Mouse (Mus musculus) neural tube, embryonic 14.5 days (tissue): ENCODE measurements around the gene Ssh1. TPM values are rescaled to one million over a fixed set of nuclear protein-coding genes. Genes with fewer than 3 reads are reported as not detected.

Source experiments
- ATAC-seq: fragments of 200-750 bp; cut with Nextera tagmentation; 2 replicates; pipeline ENCODE4 v1.8.0; 2017; ENCODE audit warnings: low read depth, mild to moderate bottlenecking, moderate TSS enrichment, moderate library complexity
- H3K27ac ChIP-seq: fragments of 300-500 bp; sonication (generic); 2 replicates; pipeline ENCODE4 v1.5.1; 2014; ENCODE audit warnings: low read depth, mild to moderate bottlenecking, control low read depth, low read length, moderate library complexity, mixed read lengths
- H3K27me3 ChIP-seq: fragments of 300-500 bp; sonication (generic); 2 replicates; pipeline ENCODE4 v1.6.1; 2014; ENCODE audit warnings: low read length; ENCODE audit not compliant: control insufficient read depth, insufficient read depth
- H3K36me3 ChIP-seq: fragments of 300-500 bp; sonication (generic); 2 replicates; pipeline ENCODE4 v1.6.1; 2014; ENCODE audit warnings: low read length, mixed read lengths; ENCODE audit not compliant: control insufficient read depth, insufficient read depth
- H3K4me1 ChIP-seq: fragments of 300-500 bp; sonication (generic); 2 replicates; pipeline ENCODE4 v1.6.1; 2014; ENCODE audit warnings: low read length; ENCODE audit not compliant: control insufficient read depth, insufficient read depth
- H3K4me2 ChIP-seq: fragments of 300-500 bp; sonication (generic); 2 replicates; pipeline ENCODE4 v1.6.1; 2014; ENCODE audit warnings: mild to moderate bottlenecking, low read depth, low read length, control low read depth
- H3K4me3 ChIP-seq: fragments of 300-500 bp; sonication (generic); 2 replicates; pipeline ENCODE4 v1.5.1; 2014; ENCODE audit warnings: low read depth, low read length, control low read depth, mixed read lengths
- H3K9ac ChIP-seq: fragments of 300-500 bp; sonication (generic); replicated peaks from 2 replicates; pipeline ENCODE4 v1.6.1; 2014; ENCODE audit warnings: low read depth, mild to moderate bottlenecking, control low read depth, low read length, mixed read lengths
- H3K9me3 ChIP-seq: fragments of 300-500 bp; sonication (generic); 2 replicates; pipeline ENCODE4 v1.6.1; 2016; ENCODE audit warnings: low read length; ENCODE audit not compliant: control insufficient read depth
- WGBS: fragments of 180-500 bp; shearing (Covaris S2); extraction: QIAGEN DNeasy Blood & Tissue Kit; methylation state at CpG from one replicate; pipeline ENCODE4 v1.1.7; 2014; 5-methylcytosine and 5-hydroxymethylcytosine counted together
- polyA plus RNA-seq: library from polyadenylated mRNA; unstranded; fragments of >200 nt; fragmentation: Nextera tagmentation; extraction: Ambion mirVana; gene quantifications from 2 replicates; pipeline ENCODE4 v1.2.1, GENCODE M21; 2014

Ssh1 gene
- polyA plus RNA-seq, 1 experiment from 2014 or later, result 20.9 TPM

DNA sequence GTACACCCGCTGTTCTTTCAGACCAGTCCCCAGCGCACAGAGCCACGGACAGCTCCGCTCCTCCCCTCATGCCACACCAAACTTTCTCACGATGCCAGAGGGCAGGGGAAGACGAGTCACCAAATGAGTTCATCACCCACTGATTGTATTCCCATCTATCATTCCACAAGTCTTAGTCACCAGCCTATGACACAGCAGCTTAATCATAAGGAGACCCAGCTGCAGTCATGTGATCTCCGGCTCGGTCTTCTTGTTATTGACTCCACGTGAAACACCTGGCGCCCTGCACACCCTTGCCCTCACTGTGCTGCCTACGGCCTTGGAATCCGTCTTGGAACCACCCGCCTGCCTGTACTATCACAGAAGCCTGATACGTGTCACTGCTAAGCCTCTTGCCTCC, 28.7 kb downstream of the Ssh1 start:
- Histone ChIP-seq H3K36me3 (peaks cover 15% of the 10 kb centered on the region), H3K4me2 (no peak overlapping the region), H3K4me1 (no peaks in the 10 kb centered on the region), H3K9ac (no peak overlapping the region), H3K9me3 (no peaks in the 10 kb centered on the region), H3K27me3 (no peaks in the 10 kb centered on the region), H3K4me3 (no peak overlapping the region), H3K27ac (no peak overlapping the region)
- ATAC-seq, result no peak
- WGBS, result 91% methylated on average over 14 of the region's 14 CpGs

- Histone ChIP-seq H3K4me1 (no peaks in the 10 kb centered on the region), H3K36me3 (peaks cover 11% of the 10 kb centered on the region), H3K9ac (no peak overlapping the region), H3K4me3 (no peak overlapping the region), H3K27ac (no peak overlapping the region), H3K27me3 (no peaks in the 10 kb centered on the region), H3K4me2 (no peak overlapping the region), H3K9me3 (no peaks in the 10 kb centered on the region)
- no peak for ATAC-seq
- 76% methylated on average over 7 of the region's 7 CpGs for WGBS
These were observed 31.9 kb downstream of the Ssh1 start for GRCm38 (mm10) chr5:113961776-113962175.

GRCm38 (mm10) chr5:113960416-113960815, 33.3 kb downstream of the Ssh1 start:
- Histone ChIP-seq H3K27me3 (no peaks in the 10 kb centered on the region), H3K4me2 (no peak overlapping the region), H3K9ac (no peak overlapping the region), H3K9me3 (no peaks in the 10 kb centered on the region), H3K4me1 (no peaks in the 10 kb centered on the region), H3K27ac (no peak overlapping the region), H3K4me3 (no peak overlapping the region), H3K36me3 (peaks cover 4% of the 10 kb centered on the region; the same call in 1 of the 2 replicates)
- no peak for ATAC-seq
- WGBS, result 73% methylated on average over 7 of the region's 8 CpGs

DNA sequence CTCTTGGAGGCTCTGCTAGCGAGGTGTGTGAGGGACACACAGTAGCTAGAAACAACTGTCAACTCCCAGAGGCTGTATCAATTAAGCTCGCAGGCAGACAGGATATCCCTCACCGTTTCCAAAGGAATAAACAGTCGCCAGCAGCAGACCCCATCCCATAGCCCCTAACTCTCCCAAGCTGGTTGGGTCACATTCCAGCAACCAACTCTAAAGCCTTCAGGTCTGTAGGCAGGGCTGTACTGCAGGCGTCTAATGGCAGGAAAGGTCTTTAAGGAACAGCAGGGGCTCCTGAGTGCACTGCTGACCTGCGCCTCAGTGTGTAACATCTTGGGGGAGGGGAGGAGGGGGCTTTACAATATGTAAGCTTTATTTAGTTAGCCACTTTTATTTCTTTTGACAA, 34.7 kb downstream of the Ssh1 start:
- Histone ChIP-seq H3K27me3 (no peaks in the 10 kb centered on the region), H3K4me1 (no peaks in the 10 kb centered on the region), H3K9me3 (no peaks in the 10 kb centered on the region), H3K27ac (no peak overlapping the region), H3K4me2 (no peak overlapping the region), H3K36me3 (peaks cover 4% of the 10 kb centered on the region; the same call in 1 of the 2 replicates), H3K9ac (no peak overlapping the region), H3K4me3 (no peak overlapping the region)
- 6% methylated on average over 6 of the region's 6 CpGs for WGBS
- no peak for ATAC-seq

GRCm38 (mm10) chr5:113956510-113956909, 37.2 kb downstream of the Ssh1 start:
- Histone ChIP-seq H3K4me1 (no peaks in the 10 kb centered on the region), H3K27ac (no peak overlapping the region), H3K4me3 (no peak overlapping the region), H3K4me2 (no peak overlapping the region), H3K9ac (no peak overlapping the region), H3K9me3 (no peaks in the 10 kb centered on the region), H3K36me3 (peaks cover 10% of the 10 kb centered on the region), H3K27me3 (no peaks in the 10 kb centered on the region)
- WGBS, result 3% methylated on average over 4 of the region's 4 CpGs
- ATAC-seq, result peak; percentile 73

GRCm38 (mm10) chr5:113955691-113956090, 38.0 kb downstream of the Ssh1 start:
- no peak for ATAC-seq
- no peak overlapping the region for H3K9ac ChIP-seq
- no peaks in the 10 kb centered on the region for H3K4me1 ChIP-seq
- H3K36me3 ChIP-seq, result peaks cover 10% of the 10 kb centered on the region
- H3K4me3 ChIP-seq, result no peak overlapping the region
- H3K27me3 ChIP-seq, result no peaks in the 10 kb centered on the region
- 85% methylated on average over 8 of the region's 8 CpGs for WGBS
- no peaks in the 10 kb centered on the region for H3K9me3 ChIP-seq
- H3K27ac ChIP-seq, result no peak overlapping the region
- no peak overlapping the region for H3K4me2 ChIP-seq

DNA sequence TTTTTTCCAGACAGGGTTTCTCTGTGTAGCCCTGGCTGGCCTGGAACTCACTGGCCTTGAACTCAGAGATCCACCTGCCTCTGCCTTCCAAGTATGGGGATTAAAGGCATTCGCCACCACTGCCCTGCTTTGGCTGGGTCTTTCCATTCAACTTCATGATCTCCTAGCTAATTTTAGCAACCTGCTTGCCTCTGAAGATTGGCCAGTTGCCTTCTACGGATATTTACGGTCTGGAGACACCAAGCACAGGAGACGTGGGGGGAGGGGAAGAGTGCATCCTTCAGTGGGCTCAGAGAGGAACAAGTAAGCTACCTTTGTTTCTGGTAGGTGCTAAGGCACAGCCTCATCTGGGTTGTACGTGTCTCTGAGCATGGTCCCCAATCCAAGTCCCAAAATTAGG, 38.4 kb downstream of the Ssh1 start:
- H3K4me2 ChIP-seq, result no peak overlapping the region
- H3K4me3 ChIP-seq, result no peak overlapping the region
- peaks cover 14% of the 10 kb centered on the region for H3K36me3 ChIP-seq
- no peak for ATAC-seq
- no peaks in the 10 kb centered on the region for H3K27me3 ChIP-seq
- no peak overlapping the region for H3K27ac ChIP-seq
- no peak overlapping the region for H3K9ac ChIP-seq
- H3K9me3 ChIP-seq, result no peaks in the 10 kb centered on the region
- 93% methylated on average over 5 of the region's 5 CpGs for WGBS
- no peaks in the 10 kb centered on the region for H3K4me1 ChIP-seq

- H3K27me3 ChIP-seq, result no peaks in the 10 kb centered on the region
- H3K9me3 ChIP-seq, result no peaks in the 10 kb centered on the region
- no peak overlapping the region for H3K4me2 ChIP-seq
- peak; percentile 58 for ATAC-seq
- peaks cover 23% of the 10 kb centered on the region for H3K36me3 ChIP-seq
- no peaks in the 10 kb centered on the region for H3K4me1 ChIP-seq
- WGBS, result 11% methylated on average over 7 of the region's 7 CpGs
- H3K9ac ChIP-seq, result no peak overlapping the region
- 0 out of 2 replicates have a peak overlapping the region, but pooled peaks have one; percentile 30 for H3K27ac ChIP-seq
- no peak overlapping the region for H3K4me3 ChIP-seq
These were observed 39.3 kb downstream of the Ssh1 start for GRCm38 (mm10) chr5:113954421-113954820.

DNA sequence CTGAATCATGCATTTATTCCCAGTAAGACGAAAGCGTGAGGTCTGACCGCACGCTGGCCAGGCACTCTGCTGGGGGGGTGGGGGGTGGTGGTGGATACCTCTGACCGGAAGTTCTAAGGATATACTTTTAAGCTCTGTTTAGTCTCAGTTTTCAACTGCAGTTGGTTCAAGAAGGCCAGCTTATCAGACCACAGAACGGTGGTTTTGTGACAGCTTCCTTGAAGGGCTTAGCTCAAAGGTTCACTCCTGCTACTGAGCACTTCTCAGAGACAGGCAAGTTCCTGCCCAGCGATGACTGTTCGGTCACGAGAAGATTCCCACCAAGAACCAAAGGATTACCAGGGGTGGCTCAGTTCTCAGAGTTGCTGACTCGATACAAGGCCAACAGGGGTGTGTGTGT, 41.2 kb downstream of the Ssh1 start:
- H3K4me1 ChIP-seq, result no peaks in the 10 kb centered on the region
- no peak overlapping the region for H3K27ac ChIP-seq
- H3K36me3 ChIP-seq, result peaks cover 30% of the 10 kb centered on the region
- H3K4me2 ChIP-seq, result no peak overlapping the region
- H3K9me3 ChIP-seq, result no peaks in the 10 kb centered on the region
- WGBS, result 93% methylated on average over 10 of the region's 10 CpGs
- no peak overlapping the region for H3K9ac ChIP-seq
- H3K4me3 ChIP-seq, result no peak overlapping the region
- ATAC-seq, result no peak
- H3K27me3 ChIP-seq, result no peaks in the 10 kb centered on the region

GRCm38 (mm10) chr5:113951693-113952071, 42.0 kb downstream of the Ssh1 start:
- Histone ChIP-seq H3K4me1 (no peaks in the 10 kb centered on the region), H3K4me2 (no peak overlapping the region), H3K27me3 (no peaks in the 10 kb centered on the region), H3K27ac (no peak overlapping the region), H3K36me3 (peaks cover 30% of the 10 kb centered on the region), H3K4me3 (no peak overlapping the region), H3K9me3 (no peaks in the 10 kb centered on the region), H3K9ac (no peak overlapping the region)
- no peak for ATAC-seq
- 92% methylated on average over 11 of the region's 11 CpGs for WGBS
